Mouse (Mus musculus) fat pad, adult 2 months (tissue): Measurements from ENCODE around the gene Tardbp.

Experiments
- DNase-seq: peaks from one replicate; pipeline ENCODE4 v3.0.0-alpha.2; 2011; ENCODE audit warnings: low read depth, low spot score; ENCODE audit errors: extremely low read depth

Tardbp gene

DNA sequence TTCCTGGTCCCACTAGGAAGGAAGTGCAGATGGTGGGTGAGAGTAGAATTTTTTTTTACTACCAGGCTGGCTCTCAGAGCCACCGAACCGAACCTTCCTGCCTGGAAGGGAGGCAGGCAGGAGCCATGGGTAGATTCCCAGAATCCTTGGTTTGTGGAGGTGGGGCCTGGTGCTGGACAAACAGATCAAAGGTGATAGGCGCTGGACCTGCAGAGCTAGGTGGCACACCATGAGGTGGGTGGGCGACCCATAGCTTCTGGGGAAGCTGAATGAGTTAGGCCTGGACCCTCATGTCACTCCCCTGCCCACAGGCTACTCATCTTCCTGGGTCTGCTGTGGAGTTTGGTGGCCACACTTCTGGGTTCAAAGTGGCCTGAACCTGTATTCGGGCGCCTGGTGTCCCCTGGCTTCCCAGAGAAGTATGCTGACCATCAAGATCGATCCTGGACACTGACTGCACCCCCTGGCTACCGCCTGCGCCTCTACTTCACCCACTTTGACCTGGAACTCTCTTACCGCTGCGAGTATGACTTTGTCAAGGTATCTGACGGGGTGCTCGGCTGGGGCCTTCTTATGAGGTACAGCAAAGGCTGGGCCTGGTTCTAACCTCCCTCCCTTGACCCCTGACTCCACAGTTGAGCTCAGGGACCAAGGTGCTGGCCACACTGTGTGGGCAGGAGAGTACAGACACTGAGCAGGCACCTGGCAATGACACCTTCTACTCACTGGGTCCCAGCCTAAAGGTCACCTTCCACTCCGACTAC, 24.3 kb downstream of the Tardbp start, which contains the start of gene Masp2:
TSS of gene Masp2 (plus strand) at position 198 of the 764 bp plus-strand sequence.
- DNase-seq: no peak

DNA sequence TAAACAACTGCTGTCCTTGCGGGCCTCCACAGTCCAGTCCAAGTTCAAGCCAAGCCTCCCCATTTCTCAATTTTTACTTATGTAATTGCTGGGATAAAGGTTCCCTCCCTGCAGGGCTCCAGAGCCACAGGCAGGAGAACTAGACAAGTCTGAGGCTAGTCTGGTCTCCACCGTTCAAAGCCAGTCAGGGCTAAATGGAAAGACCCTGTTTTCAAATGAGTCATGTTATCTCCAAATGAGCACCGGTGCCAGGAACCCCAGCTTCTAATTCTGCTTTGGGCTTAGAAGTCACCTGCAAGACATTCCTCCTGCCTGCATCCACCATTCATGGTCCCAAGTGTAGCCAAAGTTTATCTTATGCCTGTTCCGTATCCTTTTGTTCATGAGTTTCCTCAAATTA, 24.9 kb downstream of the Tardbp start:
- no peak for DNase-seq

DNA sequence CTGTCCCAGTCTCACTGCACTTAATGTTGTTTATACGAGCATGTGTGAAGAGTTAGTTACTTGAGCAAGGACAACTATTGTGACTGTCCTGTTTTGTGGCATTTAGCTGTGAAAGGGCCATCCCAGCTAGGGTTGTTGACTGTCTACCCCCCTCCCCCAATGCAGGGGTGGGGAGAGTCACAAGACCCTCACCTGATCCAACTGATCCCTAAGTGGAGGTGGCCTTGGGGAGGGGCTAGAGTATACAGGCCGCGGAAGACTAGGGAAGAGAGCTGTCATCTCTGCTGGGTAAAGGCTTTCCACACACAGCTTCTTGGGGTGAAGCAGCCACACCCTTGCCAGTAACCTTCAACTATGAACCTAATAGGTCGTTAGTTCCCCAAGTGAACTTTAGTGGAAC, 26.5 kb downstream of the Tardbp start:
- no peak for DNase-seq

DNA sequence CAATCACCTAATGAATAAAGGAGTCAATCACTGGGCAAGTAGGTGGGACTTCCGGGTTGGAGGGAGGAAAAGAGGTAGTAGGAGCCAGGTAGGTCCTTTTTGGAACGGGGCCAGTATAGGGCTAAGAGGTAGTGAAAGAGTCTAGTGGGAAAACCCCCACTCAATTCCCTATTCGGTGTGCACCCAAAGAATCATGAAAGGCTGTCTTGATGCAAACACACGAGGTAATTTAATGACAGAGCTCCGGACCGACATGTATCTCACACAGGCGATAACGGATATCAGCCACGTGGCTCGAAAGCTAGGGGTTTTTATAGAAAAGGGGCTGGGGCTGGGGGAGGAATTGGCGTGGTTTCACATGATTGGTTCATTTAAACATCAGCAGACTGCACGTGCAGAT, 28.0 kb downstream of the Tardbp start:
- no peak for DNase-seq

DNA sequence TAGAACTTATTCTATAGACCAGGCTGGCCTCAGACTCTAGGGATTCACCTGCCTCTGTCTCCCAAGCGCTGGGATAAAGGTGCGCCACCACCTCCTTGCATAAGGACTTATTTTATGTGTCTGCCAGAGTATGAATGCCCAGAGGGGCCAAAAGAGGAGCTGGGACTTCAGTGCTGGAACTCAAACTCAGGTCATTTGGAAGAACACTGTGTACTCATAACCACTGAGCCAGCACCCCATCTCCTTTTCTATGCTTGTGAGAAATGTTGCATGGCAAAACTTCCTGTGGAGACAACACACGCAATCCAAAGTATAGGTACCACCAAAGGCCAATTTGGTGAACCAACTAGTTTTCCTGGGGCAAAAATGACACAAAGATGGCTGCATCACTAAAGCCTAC, 30.1 kb downstream of the Tardbp start:
- peak; percentile 93 for DNase-seq

DNA sequence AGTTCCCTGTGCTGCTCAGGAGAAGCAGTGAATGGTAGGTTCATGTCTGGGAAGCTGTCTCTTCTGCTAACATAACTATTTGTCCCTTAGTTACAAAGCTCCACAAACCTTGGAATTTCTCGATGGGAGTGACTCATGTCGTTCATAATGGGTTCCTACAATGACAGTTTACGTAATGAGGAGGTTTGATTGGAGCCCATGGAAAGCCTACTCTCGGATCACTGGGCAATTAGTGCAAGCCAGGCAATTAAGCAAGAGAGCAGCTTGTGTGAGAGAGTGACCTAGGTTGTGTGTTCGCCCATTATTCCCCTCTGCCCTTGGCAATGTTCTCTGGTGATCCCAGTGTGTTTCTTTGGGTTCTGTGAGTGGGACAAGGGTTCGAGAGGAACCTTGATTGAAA, 30.9 kb downstream of the Tardbp start:
- peak; percentile 45 for DNase-seq

DNA sequence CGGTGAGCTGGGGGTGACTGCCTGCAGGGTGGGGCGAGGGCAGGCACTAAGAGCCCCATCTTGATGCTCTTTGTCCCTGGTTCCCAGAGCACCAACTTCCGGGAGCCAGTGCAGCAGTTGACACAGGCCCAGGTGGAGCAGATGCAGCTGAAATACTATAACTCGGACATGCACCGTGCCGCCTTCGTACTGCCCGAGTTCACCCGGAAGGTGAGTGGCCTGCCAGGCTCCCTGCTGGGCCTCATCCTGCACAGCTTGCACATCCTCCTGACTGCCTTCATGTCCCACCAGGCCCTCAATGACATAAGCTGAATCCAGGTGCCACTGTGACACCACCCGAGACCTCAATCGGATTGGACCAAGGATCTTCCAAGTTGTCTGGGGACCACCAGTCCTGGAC, 32.8 kb downstream of the Tardbp start:
- no peak for DNase-seq

DNA sequence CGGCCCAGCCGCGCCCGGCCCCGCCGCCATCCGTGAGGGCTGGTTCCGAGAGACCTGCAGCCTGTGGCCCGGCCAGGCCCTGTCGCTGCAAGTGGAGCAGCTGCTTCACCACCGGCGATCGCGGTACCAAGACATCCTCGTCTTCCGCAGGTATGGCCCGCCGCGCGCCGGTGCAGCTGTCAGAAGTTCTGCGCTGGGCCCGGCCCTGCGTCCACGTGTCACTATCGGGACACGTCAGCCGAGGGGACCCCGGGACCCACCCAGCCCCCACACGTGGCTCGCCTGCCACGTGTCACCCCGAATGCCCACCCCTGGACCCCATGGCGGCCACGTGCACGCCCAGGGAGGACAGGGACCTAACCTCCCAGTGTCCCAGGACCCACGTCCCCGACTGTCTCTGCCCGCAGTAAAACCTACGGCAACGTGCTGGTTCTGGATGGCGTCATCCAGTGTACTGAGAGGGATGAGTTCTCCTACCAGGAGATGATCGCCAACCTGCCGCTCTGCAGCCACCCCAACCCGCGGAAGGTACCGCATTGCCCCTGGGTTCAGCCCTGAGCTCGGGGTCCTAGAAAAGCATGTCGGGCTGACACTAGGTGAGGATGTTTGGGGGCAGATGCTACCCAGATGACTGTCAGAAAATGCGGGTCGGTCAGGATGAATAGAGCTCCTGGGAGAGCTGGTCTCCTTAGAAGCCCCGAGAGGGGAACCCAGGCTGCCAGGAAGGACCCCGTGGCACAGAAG, 35.0 kb downstream of the Tardbp start:
- no peak for DNase-seq

DNA sequence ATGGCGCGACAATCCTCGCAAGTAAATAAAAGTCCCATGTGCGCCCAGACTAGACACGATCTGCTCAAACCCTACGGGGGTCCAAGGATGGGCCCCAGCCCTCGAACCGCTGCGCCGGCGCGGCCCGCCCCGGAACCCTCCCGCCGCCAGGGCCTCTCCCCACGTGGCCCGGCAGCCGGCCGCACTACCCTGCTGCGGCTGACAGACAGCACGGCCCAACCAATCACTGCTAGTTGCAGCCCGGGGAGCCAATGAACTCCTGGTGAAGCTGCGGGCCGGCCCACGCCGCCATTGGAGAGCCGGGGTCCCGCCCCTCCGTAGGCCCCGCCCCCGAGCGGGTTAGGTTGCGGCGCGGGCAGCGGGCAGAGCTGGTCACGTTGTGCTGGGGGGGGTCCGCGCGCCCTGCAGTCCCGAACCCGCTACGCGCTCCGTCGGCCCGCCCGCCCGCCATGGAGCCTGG, 35.6 kb downstream of the Tardbp start, which contains the start of gene Srm:
TSS of gene Srm (plus strand) at position 333 of the 460 bp plus-strand sequence.
- peak; percentile 63 for DNase-seq

DNA sequence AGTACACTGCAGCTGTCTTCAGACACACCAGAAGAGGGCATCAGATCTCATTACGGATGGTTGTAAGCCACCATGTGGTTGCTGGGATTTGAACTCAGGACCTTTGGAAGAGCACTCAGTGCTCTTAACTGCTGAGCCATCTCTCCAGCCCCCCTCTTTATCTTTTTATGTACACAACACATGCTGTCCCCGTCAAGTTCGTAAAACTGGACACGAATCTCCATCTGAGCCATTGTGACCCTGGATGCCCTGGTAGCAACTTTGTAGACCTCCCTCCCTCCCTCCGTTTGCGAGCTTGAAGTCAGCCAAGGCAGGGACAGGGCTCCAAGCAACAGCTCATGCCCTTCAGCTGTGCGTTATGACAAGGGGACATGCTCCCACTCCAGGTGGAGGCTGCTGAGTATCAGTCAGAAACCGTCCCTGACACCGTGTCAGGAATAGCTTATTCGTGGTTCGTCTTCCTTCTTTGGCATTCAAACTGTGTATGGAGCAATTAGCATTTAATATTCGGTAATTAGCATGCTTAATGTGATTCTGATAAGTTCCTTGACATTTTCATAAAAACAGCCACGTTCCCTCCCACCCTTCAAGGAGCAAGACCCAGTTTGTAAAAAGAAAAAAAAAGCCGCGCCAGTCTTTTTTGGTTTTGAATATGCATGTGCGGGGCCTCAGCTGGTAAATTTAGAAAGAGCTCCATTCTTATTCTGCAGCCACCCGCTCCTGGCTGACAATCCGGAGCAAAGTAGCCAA, 36.2 kb downstream of the Tardbp start:
- no peak for DNase-seq

DNA sequence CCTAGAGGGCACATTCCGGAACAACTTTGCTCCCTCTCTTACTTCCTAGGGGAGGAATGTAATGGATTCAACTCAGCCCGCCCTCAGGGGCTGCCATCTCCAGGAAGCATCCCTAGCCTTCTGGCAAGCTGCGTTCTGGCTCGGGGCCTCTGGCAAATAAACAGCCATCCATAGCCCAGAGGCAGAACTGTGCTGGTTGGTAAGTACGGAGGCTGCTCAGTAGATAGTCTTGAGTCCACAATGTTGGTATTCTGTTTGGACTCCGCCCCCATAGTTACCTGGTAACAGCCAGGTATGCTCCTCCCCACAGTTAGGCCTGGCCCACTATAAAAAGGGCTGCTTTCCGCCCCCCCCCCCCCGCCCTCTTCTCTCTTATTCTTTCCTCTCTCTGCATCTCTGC, 37.3 kb downstream of the Tardbp start:
- no peak for DNase-seq

DNA sequence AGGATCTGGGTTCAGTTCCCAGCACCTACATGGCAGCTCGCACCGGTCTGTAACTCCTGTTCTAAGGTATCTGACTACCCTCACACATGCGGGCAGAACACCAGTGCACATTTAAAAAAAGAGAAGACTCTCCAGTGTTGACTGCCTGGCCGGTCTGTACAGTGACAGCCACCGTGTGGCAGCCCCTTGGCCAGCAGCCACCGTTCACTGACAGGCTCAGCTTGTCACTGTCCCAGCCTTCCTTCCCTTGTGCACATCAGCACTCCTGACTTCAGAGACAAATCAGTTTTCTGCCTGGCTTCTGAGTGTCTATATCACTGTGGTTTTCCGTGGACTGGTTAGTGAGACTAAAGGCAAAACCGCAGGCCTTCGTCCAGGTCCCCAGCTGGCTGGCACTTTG, 38.0 kb downstream of the Tardbp start:
- DNase-seq: no peak

DNA sequence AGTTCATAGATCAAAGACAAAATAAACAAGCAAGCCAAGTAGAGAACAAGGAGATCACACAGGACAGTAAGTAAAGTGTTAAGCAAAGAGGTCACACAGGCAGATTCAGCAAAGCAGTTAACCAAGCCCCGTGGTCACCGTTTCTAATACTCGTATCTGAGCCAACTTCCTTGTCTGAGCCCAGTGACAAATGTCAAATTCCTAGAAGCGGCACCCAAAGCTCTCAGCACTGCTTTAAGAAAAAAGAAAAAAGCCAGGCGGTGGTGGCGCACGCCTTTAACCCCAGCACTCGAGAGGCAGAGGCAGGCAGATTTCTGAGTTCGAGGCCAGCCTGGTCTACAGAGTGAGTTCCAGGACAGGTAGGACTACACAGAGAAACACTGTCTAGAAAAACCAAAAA, 40.2 kb downstream of the Tardbp start:
- no peak for DNase-seq

DNA sequence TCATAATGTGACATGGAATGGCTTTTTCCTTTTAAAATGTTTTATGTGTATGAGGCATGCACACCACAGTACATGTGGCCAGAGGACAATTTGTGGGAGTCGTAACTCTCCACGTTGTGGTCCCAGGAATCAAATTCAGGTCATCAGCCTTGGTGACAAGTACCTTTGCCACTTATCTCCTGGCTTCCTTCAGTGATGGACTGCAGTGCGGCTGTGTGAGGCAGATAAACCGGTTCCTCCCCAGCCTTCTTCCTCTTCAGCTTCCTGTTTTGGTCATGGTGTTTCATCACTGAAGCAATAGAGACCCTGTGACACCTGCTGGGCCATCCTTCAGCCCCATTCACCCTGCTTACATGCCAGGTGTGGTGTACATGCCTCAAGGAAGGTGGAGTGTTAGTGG, 43.6 kb downstream of the Tardbp start:
- no peak for DNase-seq

DNA sequence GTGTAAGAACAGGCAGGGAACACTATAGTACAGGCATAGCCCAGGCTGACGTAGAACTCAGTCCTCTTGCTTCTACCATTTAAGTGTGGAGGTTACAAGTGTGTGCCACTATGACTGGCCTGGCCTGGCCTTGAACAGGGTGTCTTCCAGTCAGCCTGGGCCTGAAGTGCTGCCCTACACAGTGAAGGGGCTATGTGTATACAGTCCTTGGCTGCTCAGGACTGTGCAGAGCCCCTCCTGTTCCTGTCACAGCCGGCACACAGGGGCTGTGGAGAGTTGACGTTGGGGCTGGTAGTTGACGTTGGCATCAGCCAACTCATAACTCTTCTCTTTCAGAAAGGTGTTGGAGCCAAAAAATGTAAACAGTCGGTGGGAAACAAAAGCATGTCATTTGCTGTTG, 45.4 kb downstream of the Tardbp start:
- no peak for DNase-seq

DNA sequence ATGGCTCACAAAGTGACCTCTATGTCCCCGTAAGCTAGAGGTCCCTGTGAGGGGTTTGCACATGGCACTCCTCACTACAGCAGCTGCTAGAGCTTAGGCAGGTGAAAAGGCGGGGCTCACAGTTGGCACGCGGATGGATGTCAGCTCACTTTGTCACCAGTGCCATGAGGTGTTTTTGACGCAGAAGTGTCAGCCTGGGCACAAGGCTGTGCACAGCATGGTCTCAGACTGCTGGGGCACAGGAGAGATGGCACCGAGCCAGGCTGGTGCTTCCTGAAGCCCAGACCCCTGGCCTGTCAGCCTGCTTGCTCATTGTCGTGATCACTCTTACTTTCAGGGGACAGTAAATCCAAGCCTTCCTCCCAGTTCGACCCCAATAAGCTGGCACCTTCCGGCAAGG, 46.1 kb downstream of the Tardbp start:
- no peak for DNase-seq

DNA sequence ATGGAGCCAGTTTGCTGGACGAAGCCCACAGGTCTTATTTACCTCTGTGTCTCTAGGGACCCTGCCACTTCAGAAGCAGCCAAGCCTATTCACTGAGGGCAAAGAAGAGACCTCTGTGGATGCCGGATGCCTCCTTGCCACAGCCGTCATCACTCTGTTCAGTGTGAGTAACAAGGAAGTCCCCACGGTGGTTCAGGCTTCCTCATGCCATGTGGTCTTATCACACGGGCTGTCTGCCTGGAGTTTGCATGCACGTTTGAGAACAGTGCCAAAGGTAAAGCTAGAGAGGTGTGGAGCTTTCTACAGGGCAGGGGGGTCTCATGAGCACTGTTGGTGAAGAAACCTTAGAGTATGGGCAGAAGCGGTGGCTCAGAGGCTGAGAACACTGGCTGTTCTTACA, 53.6 kb downstream of the Tardbp start:
- no peak for DNase-seq

DNA sequence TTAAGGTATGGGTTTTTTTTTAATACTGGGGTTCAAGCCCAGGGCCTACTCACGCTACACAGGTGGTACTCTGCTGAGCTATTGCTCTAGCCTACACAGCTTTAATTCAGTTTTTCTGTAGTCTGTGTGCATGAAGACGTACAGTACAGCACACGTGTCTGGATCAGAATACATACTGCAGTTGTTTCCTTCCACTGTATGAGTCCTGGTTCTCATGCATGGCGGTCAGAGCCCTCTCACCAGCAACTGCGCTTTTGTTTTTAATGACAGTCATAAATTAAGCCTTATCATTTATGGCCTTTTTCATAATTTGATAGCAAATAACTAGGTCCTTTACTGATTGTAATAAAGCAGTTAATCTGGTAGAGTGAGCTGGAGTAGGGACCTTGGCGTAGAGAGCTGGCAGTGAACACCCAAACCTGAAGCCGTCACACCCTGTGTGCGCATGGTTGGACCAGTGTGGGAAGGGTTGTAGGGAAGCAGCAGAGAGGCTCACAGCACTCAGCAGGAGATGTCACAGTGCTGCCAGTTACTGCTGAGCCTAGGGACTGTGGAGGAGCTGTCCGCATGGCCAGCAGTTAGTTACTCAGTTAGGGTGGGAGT, 56.0 kb downstream of the Tardbp start:
- DNase-seq: no peak

DNA sequence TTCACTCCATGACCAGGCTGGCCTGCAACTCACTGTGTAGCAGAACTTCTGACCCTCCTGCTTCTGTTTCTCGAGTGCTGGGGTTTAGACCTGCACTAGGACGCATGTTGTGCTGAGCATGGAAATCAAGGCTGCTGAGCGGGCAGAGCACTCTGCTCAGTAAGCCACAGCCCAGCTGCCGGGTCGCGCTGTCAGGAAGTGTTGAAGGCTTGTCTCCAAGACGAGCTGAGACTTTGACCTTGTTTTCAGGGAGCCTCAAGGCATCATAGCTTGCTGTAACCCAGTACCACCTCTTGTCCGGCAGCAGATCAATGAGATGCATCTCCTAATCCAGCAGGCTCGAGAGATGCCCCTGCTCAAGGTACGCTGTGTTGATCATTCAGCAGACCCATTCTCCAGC, 56.7 kb downstream of the Tardbp start:
- DNase-seq: no peak

DNA sequence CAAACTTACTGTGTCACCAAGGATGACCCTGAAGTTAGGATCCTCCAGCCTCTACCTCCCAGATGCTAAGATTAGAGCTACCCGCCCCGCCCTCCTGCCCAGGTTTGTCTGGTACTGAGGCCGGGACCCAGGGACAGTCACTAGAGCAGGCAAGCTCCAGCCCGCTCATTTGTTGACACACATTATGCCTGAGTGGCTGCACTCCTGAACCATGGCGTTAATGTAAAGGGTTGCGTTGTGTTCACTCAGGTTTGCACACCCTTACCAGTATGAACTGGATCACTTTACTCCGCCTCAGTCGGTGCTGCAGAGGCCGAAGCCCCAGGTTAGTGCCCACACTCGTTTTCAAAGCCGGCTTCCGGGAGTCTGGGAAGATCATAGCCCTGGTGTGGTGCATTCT, 63.2 kb downstream of the Tardbp start:
- DNase-seq: no peak

DNA sequence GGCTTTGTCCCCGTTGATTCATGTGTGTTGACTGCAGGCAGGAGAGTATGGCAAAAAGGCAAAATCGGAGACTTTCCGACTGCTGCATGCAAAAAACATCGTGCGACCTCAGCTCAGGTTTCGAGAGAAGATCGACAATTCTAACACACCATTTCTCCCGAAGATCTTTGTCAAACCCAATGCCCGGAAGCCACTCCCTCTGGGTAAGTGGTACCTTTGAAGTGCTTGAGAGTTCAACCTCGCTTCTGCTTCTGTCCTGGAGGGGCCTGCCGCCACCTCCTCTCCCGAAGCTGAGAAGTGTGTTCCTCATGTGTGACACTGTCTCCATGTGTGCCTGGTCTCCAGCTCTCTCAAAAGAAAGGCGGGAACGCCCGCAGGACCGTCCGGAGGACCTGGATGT, 64.1 kb downstream of the Tardbp start:
- DNase-seq: no peak
